Mouse (Mus musculus): ENCODE results near the gene Crmp1.

Crmp1 gene

DNA sequence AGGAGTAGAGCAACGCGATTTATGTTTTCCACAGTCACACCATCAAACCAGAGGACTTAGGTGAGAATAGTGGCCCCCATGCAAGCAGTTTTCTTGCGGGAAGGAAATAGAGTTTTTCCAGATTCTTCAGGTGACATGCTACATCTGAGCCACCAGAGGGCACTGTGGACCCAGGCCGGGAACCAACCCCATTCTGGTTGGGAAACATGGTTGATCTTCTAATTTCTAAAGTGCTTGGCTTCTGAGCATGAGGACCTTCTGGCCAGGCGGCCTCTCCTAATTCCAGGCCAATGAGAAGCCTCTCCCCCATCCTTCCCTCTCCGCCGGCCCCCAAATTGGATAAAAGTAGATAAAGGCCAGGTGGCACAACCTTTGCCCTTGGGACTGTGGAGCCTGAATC, 56.6 kb downstream of the Crmp1 start:
- DNase-seq (ENCODE audit: low spot score in 2 of 2): peak in 1 of 2 experiments; percentile 4

DNA sequence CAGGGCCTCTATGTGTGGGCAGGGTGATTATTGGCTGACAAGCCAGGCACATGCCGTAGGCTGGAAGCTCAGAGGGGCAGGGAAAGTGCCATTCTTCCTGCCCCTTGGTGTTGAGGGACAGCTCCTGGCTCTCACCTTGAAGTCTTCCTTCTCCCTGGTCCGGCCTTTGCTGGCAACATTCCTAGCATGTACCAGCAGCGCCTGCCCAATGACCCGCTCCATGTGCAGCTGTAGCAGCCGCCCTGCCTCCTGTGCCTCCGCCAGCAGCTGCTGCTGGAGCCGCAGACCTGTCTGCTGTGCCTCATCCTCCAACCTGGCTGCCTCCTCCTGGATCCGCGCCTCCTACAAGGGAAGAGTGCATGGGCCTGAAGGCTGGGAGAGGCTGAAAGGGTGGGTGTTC, 68.3 kb downstream of the Crmp1 start:
- no peak for DNase-seq (ENCODE audit: low spot score in 2 of 2)

GRCm38 (mm10) chr5:37312980-37313722, 71.4 kb downstream of the Crmp1 start:
- DNase-seq (ENCODE audit: low spot score in 2 of 2): no peak

- no peak for DNase-seq (ENCODE audit: low spot score in 2 of 2)
Observed at GRCm38 (mm10) chr5:37318715-37319114, 77.0 kb downstream of the Crmp1 start.

GRCm38 (mm10) chr5:37320174-37320573, 78.4 kb downstream of the Crmp1 start:
- no peak for DNase-seq (ENCODE audit: low spot score in 2 of 2)

GRCm38 (mm10) chr5:37320761-37321160, 79.0 kb downstream of the Crmp1 start:
- DNase-seq (ENCODE audit: low spot score in 2 of 2): no peak

DNA sequence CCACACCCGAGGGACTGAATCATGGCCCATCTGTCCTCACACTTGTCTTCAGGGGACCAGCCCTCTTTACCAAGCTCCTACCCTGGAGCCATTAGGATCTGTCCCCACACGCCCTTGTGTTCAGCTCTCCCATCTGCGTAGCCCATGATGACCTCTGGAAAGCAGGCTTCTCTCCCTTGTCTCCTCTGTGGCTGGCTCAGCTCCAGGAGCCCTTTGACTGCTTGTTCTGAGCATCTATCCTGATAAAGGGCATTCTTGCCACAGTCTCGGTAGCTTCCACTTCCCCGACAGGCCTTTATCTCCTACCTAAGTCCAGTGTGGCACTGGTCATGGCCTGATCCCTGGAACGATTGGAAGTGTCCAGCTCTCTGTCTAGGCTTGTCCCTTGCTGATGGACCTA, 84.9 kb downstream of the Crmp1 start:
- no peak for DNase-seq (ENCODE audit: low spot score in 2 of 2)

- DNase-seq (ENCODE audit: low spot score in 2 of 2): no peak
Observed at GRCm38 (mm10) chr5:37330449-37331132, 88.9 kb downstream of the Crmp1 start.

DNA sequence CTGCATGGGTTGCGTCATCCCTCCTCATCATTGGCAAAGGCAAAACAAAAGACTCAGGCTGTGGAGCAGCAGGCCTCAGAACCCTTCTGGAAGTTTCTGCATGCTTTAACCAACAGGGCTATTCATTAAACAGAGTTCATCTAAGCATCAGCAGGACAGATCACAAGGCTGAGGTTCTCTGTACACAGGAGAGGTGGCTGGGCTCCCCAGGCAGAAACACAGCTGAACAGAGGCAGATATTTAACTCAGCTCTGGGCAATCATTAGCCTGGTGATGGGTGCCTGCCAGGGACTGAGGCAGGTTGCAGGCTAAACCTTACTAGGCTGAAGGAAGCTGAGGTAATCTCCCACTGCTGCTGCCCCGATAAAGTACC, 89.4 kb downstream of the Crmp1 start:
- no peak for DNase-seq (ENCODE audit: low spot score in 2 of 2)

DNA sequence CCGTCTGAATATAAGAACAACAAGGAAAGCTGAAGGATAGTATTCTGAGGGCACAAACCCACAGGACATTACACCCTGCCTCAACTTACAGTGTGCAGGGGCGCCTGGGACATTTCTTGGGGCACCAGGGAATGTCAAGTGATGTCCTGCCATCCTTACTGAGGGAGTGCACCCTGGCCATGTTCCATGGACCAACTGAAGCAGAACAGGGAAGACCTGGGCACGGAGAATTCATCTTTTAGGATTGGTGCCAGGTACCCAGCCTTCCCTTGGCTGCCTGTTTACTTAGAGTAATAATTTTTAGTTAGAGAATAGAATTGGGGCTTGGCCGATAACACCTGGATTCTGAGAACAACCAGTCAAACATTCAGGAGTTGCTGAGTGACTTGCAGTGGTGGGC, 90.3 kb downstream of the Crmp1 start:
- DNase-seq (ENCODE audit: low spot score in 2 of 2): no peak

- no peak for DNase-seq (ENCODE audit: low spot score in 2 of 2)
Observed at GRCm38 (mm10) chr5:37335061-37335460, 93.3 kb downstream of the Crmp1 start.

DNA sequence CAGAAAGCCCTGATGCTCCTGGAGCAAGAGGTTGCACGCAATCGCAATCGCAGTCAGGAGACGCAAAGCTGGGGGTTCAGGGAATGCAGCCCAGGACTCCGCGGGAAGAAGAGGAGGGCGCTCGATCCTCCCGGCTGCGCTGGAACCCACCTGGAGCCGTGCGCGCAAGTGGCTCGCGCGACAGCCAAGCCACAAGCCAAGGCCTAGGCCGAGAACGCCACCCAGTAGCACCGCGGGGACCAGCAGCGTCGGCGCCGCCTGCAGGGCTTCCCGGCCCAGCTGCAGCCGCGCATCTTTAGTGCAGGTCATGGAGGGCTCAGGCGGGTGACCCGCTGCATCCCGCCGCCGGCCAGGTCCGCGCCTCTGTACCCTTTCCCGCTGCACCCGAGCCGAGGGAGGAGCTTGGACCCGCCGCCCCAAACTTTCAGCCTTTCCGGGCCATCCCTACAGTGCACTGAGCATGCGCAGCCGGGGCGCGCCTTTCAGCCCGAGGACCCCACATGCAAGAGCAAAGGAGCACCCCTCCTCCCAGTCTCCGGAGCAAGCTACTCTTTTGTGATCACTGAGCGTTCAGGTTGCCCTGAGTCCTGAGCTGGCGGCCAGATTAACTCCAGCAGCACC, 94.9 kb downstream of the Crmp1 start, which contains the start of gene Evc:
TSS of gene Evc (minus strand) at position 410 of the 621 bp plus-strand sequence.
- DNase-seq (ENCODE audit: low spot score in 2 of 2): peak; percentile 58 to 59

DNA sequence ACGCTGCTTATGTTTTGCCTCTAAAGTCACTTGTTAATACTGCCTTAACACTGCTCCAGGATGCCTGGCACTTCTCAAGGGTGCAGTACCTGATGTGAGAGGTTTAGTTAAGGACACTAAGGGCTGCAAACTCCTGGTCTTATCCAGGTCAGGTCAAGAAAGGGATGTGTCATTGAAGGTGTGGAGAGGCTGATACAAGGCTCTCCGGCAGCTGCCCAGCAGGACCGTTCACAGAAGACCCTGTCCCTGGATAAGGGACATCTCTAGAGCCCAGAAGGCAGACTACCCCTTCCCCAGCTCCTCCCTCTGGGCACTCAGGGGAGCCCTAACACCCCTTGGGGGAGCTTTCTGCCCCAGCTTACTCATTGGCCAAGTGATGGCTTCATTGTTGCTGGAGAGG, 96.0 kb downstream of the Crmp1 start:
- DNase-seq (ENCODE audit: low spot score in 2 of 2): peak in 1 of 2 experiments; percentile 9

- DNase-seq (ENCODE audit: low spot score in 2 of 2): peak; percentile 30 to 64
Observed at GRCm38 (mm10) chr5:37338288-37338687, 96.5 kb downstream of the Crmp1 start, which contains the start of gene Evc2. Gene Evc2 (plus strand): TSS chr5:37338499.

Measured in urinary bladder, adult 18-20 months (tissue).